Mouse (Mus musculus) liver, embryonic 14.5 days (tissue): ENCODE measurements around the gene Iqsec3.

Experiments
- CTCF ChIP-seq: IDR thresholded peaks from 2 replicates; pipeline ENCODE4 v1.5.1; 2016; ENCODE audit warnings: antibody characterized with exemption, low read depth, control low read depth
- EP300 ChIP-seq: IDR thresholded peaks from 2 replicates; pipeline ENCODE4 v1.6.1; 2016; ENCODE audit warnings: antibody characterized with exemption, low read depth

GRCm38 (mm10) chr6:121363956-121364355 lies 109.5 kb downstream of the Iqsec3 start:
- TF ChIP-seq CTCF (no peak), EP300 (no peak)
